Mouse (Mus musculus) naive thymus-derived CD4-positive, alpha-beta T cell, adult 5 months (primary cell): ENCODE data around the gene Pah. TPM values are rescaled to one million over a fixed set of nuclear protein-coding genes. Genes with fewer than 3 reads are reported as not detected.

Experiments used
- polyA plus RNA-seq: library from polyadenylated mRNA; unstranded; fragments of 100-300 nt; shearing (Covaris generic); gene quantifications from one replicate; pipeline ENCODE4 v1.2.1, GENCODE M21; 2017

Pah gene
- polyA plus RNA-seq: not detected

GRCm38 (mm10) chr10:87521646-87522045 lies at the start of gene Pah:
Gene Pah (plus strand): TSS chr10:87521795.

GRCm38 (mm10) chr10:87493576-87493975 lies 28.0 kb upstream of the Pah start, which contains the start of gene Ascl1:
Gene Ascl1 (minus strand): TSS chr10:87493660.

Other genes starting within 250 kb of the Pah start
- not detected for gene Ascl1, start 28.1 kb upstream of the Pah start, polyA plus RNA-seq